Mouse (Mus musculus) cerebellum, adult 2 months (tissue): ENCODE results near the gene Tspan9. TPM values are rescaled to one million over a fixed set of nuclear protein-coding genes. Genes with fewer than 3 reads are reported as not detected.

ENCODE experiments used
- DNase-seq, 2 experiments: peaks; one replicate each; pipeline ENCODE4 v3.0.0; 2021
- H3K27ac ChIP-seq: fragments of 200-500 bp; 2 replicates; pipeline ENCODE4 v1.5.1; 2012; ENCODE audit warnings: low read length, control low read depth, inconsistent platforms; ENCODE audit not compliant: insufficient read depth
- H3K27me3 ChIP-seq: fragments of 200-500 bp; 2 replicates; pipeline ENCODE4 v1.6.1; 2012; ENCODE audit warnings: inconsistent platforms, mild to moderate bottlenecking, low read length, moderate library complexity; ENCODE audit not compliant: control insufficient read depth, insufficient read depth
- H3K4me1 ChIP-seq: fragments of 200-500 bp; 2 replicates; pipeline ENCODE4 v1.6.1; 2011; ENCODE audit warnings: low read length; ENCODE audit not compliant: control insufficient read depth, insufficient read depth
- H3K4me3 ChIP-seq: fragments of 200-500 bp; replicated peaks from 2 replicates; pipeline ENCODE3; 2011; ENCODE audit warnings: mild to moderate bottlenecking, low read depth, low read length, control low read depth; ENCODE audit not compliant: insufficient read depth
- CTCF ChIP-seq: fragments of 200-500 bp; IDR thresholded peaks from 2 replicates; pipeline ENCODE4 v1.5.1; 2011; ENCODE audit warnings: low read depth, mild to moderate bottlenecking, control low read depth, low read length, moderate library complexity, borderline replicate concordance; ENCODE audit not compliant: insufficient read depth
- POLR2A ChIP-seq: fragments of 200-500 bp; IDR thresholded peaks from 2 replicates; pipeline ENCODE4 v1.6.1; 2011; ENCODE audit warnings: low read length, control low read depth, borderline replicate concordance; ENCODE audit not compliant: insufficient read depth
- whole genome bisulfite sequencing: fragments of 180-500 bp; shearing (Covaris S2); methylation state at CpG from one replicate; pipeline ENCODE4 v1.1.7; 2018; 5-methylcytosine and 5-hydroxymethylcytosine counted together
- polyA plus RNA-seq: library from polyadenylated mRNA; depleted of rRNA; stranded (reverse); fragments of >200 nt; gene quantifications from 2 replicates; pipeline ENCODE4 v1.2.3, GENCODE M21; 2012

The Tspan9 gene
- polyA plus RNA-seq, 1 experiment, result 303 TPM

- DNase-seq, result peak; percentile 26 to 36
- Histone ChIP-seq H3K4me1 (peaks cover 54% of the 10 kb centered on the region), H3K27me3 (no peaks in the 10 kb centered on the region), H3K4me3 (no peak overlapping the region), H3K27ac (no peak overlapping the region)
- no peak for TF ChIP-seq CTCF
- no peak for TF ChIP-seq POLR2A
- WGBS, result 61% methylated on average over 5 of the region's 5 CpGs
These were observed 172.5 kb downstream of the Tspan9 start for GRCm38 (mm10) chr6:127970848-127971247.

DNA sequence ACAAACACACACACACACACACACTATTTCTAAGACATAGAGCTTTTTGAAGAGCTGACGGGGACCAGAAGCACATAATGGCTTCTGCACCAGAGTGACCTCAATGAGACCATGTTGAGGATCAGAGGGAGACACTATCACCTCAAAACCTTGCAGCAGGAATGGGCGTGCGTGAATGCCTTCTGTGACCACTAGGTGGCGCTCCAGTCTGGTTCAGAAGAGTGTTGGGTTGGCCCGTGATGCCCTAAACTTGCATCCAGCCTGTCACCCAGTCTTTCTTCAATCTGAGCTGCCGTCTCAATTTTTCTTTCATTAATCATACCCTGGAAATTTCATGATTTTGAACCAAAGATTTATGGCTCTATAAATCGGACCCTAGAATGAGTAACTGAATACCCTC lies 173.3 kb downstream of the Tspan9 start:
- WGBS, result 5% methylated on average over 7 of the region's 7 CpGs
- peaks cover 47% of the 10 kb centered on the region for H3K4me1 ChIP-seq
- no peak overlapping the region for H3K4me3 ChIP-seq
- no peaks in the 10 kb centered on the region for H3K27me3 ChIP-seq
- peak; percentile 85 to 94 for DNase-seq
- H3K27ac ChIP-seq, result no peak overlapping the region
- TF ChIP-seq CTCF, result peak; percentile 98
- TF ChIP-seq POLR2A, result no peak

- 42% methylated on average over 7 of the region's 7 CpGs for WGBS
- peak in 1 of 2 experiments; percentile 41 for DNase-seq
- peaks cover 42% of the 10 kb centered on the region for H3K4me1 ChIP-seq
- no peak overlapping the region for H3K4me3 ChIP-seq
- no peaks in the 10 kb centered on the region for H3K27me3 ChIP-seq
- no peak for TF ChIP-seq CTCF
- no peak for TF ChIP-seq POLR2A
- H3K27ac ChIP-seq, result no peak overlapping the region
These were observed 173.7 kb downstream of the Tspan9 start for GRCm38 (mm10) chr6:127969709-127970108.

DNA sequence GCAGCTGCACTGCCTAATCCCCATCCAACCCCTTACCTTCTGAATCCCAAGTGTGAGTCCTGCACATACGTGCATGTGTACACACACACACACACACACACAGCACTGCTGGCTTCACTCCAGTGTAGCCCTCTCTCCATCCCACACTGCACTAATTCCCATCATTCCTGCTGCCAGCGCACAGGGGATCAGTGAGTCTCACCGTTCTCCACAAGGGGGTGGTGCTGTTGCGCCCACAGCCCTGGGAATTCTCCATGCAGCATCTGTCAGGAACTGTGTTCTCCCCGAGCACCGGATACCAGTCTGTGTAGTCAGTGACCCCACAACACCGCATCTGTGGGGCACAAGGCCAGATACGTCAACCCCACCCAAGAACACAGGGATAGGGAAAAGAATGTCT lies 177.9 kb downstream of the Tspan9 start:
- H3K27ac ChIP-seq, result no peak overlapping the region
- no peak overlapping the region for H3K4me3 ChIP-seq
- peak in 1 of 2 experiments; percentile 36 for DNase-seq
- H3K4me1 ChIP-seq, result peaks cover 5% of the 10 kb centered on the region
- WGBS, result 38% methylated on average over 8 of the region's 8 CpGs
- TF ChIP-seq CTCF, result 0 out of 2 replicates have a peak, but pooled peaks have one; percentile 29
- TF ChIP-seq POLR2A, result no peak
- no peaks in the 10 kb centered on the region for H3K27me3 ChIP-seq

DNA sequence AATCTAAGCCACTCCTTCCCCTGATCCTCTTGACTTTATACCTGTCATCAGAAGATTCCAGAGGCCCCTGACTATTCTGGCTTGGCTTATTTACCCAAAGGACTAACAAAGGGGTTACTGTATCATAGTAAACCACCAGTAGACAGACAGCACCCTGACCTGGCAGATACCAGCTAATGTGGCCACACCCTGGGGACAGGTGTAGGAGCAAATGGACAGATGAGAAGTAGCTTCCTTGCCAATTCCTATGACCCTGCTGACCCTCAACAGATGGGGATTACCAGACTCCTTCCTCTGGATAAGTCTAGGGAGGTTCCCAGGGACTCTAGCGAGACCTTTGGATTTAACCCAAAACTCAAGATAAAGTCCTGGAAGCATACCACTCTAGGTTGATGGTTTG lies 183.2 kb downstream of the Tspan9 start:
- TF ChIP-seq CTCF (no peak), POLR2A (no peak)
- no peak overlapping the region for H3K4me3 ChIP-seq
- H3K27ac ChIP-seq, result no peak overlapping the region
- DNase-seq, result no peak
- 69% methylated on average over 1 of the region's 1 CpGs for WGBS
- no peaks in the 10 kb centered on the region for H3K27me3 ChIP-seq
- H3K4me1 ChIP-seq, result no peaks in the 10 kb centered on the region

- Histone ChIP-seq H3K4me1 (no peaks in the 10 kb centered on the region), H3K27ac (no peak overlapping the region), H3K4me3 (no peak overlapping the region), H3K27me3 (no peaks in the 10 kb centered on the region)
- DNase-seq, result no peak
- 80% methylated on average over 5 of the region's 5 CpGs for WGBS
- TF ChIP-seq CTCF, result no peak
These were observed 187.2 kb downstream of the Tspan9 start for GRCm38 (mm10) chr6:127956172-127956571.

DNA sequence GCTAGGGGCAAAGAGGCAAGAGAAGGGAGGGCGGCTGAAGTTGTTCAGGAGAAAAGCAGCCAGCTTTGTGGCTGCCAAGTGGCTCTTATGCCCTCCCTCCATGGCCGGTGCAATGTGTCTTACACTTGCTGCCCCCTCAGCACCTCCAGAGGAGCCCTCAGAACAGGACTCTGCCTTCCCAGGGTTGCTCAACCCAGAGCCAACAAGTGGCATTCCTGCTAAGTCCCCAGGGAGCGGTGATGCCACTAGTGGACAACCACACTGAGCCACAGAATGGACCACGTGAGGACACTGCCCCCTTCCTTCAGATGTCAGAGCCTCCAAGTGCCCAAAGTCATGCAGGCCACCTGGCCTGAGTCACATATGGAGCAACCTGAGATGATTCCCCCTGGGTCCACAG lies 190.3 kb downstream of the Tspan9 start:
- TF ChIP-seq POLR2A (no peak), CTCF (no peak)
- Histone ChIP-seq H3K4me1 (no peaks in the 10 kb centered on the region), H3K4me3 (no peak overlapping the region), H3K27me3 (no peaks in the 10 kb centered on the region), H3K27ac (no peak overlapping the region)
- DNase-seq, result no peak
- WGBS, result 47% methylated on average over 4 of the region's 4 CpGs

GRCm38 (mm10) chr6:127949885-127950284 lies 193.5 kb downstream of the Tspan9 start:
- Histone ChIP-seq H3K27me3 (no peaks in the 10 kb centered on the region), H3K27ac (no peak overlapping the region), H3K4me3 (no peak overlapping the region), H3K4me1 (no peaks in the 10 kb centered on the region)
- WGBS, result 36% methylated on average over 7 of the region's 7 CpGs
- no peak for DNase-seq
- TF ChIP-seq CTCF (no peak), POLR2A (no peak)
